Comparison of ENCODE assay signal across 26 mouse cellular contexts in the genomic region with DNA sequence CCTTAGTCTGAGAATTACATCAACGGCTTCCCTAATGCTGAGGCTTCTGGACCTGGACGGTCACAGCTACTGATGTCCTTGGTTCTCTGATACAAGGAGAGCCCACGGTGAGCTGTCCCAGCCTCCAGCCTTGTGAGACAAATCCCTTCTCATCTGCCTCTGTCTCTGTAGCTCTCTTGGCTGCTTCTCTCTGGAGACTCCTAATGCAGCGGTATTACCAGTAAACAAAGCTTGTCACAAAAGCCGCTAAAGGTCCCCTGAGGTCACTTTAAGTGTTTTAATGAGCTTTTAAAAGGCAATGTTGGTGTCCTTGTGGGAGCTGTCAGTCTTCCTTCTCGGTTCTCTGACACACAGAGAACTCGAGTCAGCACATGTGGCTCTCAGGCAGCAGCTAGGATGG. TPM values are rescaled to one million over a fixed set of nuclear protein-coding genes. Genes with fewer than 3 reads are reported as not detected.
DNase-seq lines count a peak whose midpoint lies in the region; ATAC-seq and TF ChIP-seq lines count a peak whose summit lies in the region.
"Had no signal": no experiment of that assay in that cellular context is flagged by ENCODE, and none has a peak within 500 bp of the region (broad histone marks: within the 10 kb centered on the region; RNA-seq: fewer than 3 reads in every experiment).

No protein-coding gene starts in this region.

- no peaks in the 10 kb centered on the region for H3K4me1 ChIP-seq in hindbrain, embryonic 11.5 days (replicated peaks; ENCODE audit: control insufficient read depth, insufficient read depth, low read length)
- H3K4me1 ChIP-seq in hindbrain, embryonic 12.5 days = no peaks in the 10 kb centered on the region
- H3K4me1 ChIP-seq: embryonic facial prominence, embryonic 12.5 days; heart, embryonic 15.5 days; neural tube, embryonic 12.5 days had no signal

- DNase-seq in adrenal gland, postnatal 14 days = peak; percentile 21
- DNase-seq in adrenal gland, postnatal 4 days (ENCODE audit: low spot score in 2 of 2) = no peak
- DNase-seq in hindbrain, embryonic 11.5 days (ENCODE audit: low spot score) = peak; percentile 7
- peak; percentile 37 for DNase-seq in brain, embryonic 14.5 days (ENCODE audit: low read depth)
- DNase-seq in mesoderm, embryonic 11.5 days (ENCODE audit: low read depth, low spot score) = peak; percentile 24
- no peak for DNase-seq in kidney, postnatal 14 days
- DNase-seq: cerebellum, adult 11 months; cerebellum, adult 9-11 months; forebrain, postnatal 0 days; gastrocnemius, postnatal 10 days; kidney, adult 18-20 months; kidney, postnatal 4 days; left cerebral cortex, postnatal 4 days; liver, postnatal 0 days; lung, postnatal 36 days; right cerebral cortex, postnatal 25 days; thymus, postnatal 14 days had no signal

- no peak overlapping the region for H3K9ac ChIP-seq in hindbrain, embryonic 11.5 days (ENCODE audit: low read depth, low read length)
- no peak overlapping the region for H3K9ac ChIP-seq in hindbrain, embryonic 12.5 days
- H3K9ac ChIP-seq: embryonic facial prominence, embryonic 12.5 days; forebrain, postnatal 0 days; heart, embryonic 15.5 days; hindbrain, embryonic 13.5 days; liver, embryonic 12.5 days; liver, postnatal 0 days; midbrain, embryonic 13.5 days; neural tube, embryonic 12.5 days had no signal

- no peak for TF ChIP-seq POLR2A in brain, embryonic 14.5 days (IDR thresholded peaks at IDR 0.05; ENCODE audit: borderline replicate concordance, extremely low read depth, insufficient read depth, insufficient read length, poor library complexity, severe bottlenecking)

- no peak overlapping the region for H3K27ac ChIP-seq in hindbrain, embryonic 11.5 days (ENCODE audit: low read depth, low read length)
- no peak overlapping the region for H3K27ac ChIP-seq in hindbrain, embryonic 12.5 days
- H3K27ac ChIP-seq: embryonic facial prominence, embryonic 12.5 days; heart, embryonic 15.5 days; hindbrain, embryonic 13.5 days; liver, embryonic 12.5 days; midbrain, embryonic 13.5 days; neural tube, embryonic 12.5 days had no signal

- no peaks in the 10 kb centered on the region for H3K36me3 ChIP-seq in hindbrain, embryonic 11.5 days (ENCODE audit: control insufficient read depth, insufficient read depth, low read length)
- no peaks in the 10 kb centered on the region for H3K36me3 ChIP-seq in hindbrain, embryonic 12.5 days
- H3K36me3 ChIP-seq: embryonic facial prominence, embryonic 12.5 days; heart, embryonic 15.5 days; hindbrain, embryonic 13.5 days; liver, embryonic 12.5 days; midbrain, embryonic 13.5 days; neural tube, embryonic 12.5 days had no signal

- no peak for TF ChIP-seq CTCF in brain, embryonic 14.5 days (IDR thresholded peaks at IDR 0.05; ENCODE audit: borderline replicate concordance, extremely low read depth, insufficient read depth, insufficient read length)

- H3K4me3 ChIP-seq in hindbrain, embryonic 11.5 days (ENCODE audit: low read depth, low read length) = no peak overlapping the region
- no peak overlapping the region for H3K4me3 ChIP-seq in hindbrain, embryonic 12.5 days
- H3K4me3 ChIP-seq: embryonic facial prominence, embryonic 12.5 days; heart, embryonic 15.5 days; hindbrain, embryonic 13.5 days; liver, embryonic 12.5 days; midbrain, embryonic 13.5 days; neural tube, embryonic 12.5 days had no signal

- WGBS in hindbrain, embryonic 11.5 days = 20% methylated on average over 7 of the region's 7 CpGs
- WGBS in hindbrain, embryonic 12.5 days = 17% methylated on average over 7 of the region's 7 CpGs

- no peaks in the 10 kb centered on the region for H3K9me3 ChIP-seq in hindbrain, embryonic 11.5 days (ENCODE audit: control insufficient read depth, low read length)
- H3K9me3 ChIP-seq in hindbrain, embryonic 12.5 days (replicated peaks) = 0 out of 2 replicates have a peak, but pooled peaks cover 3% of the 10 kb centered on the region
- H3K9me3 ChIP-seq: embryonic facial prominence, embryonic 12.5 days; heart, embryonic 15.5 days; hindbrain, embryonic 13.5 days had no signal

- no peak for ATAC-seq in hindbrain, embryonic 11.5 days (ENCODE audit: low FRiP score)
- ATAC-seq in hindbrain, embryonic 12.5 days (ENCODE audit: low FRiP score) = no peak
- no peak for ATAC-seq in CD4-positive, CD25-positive, alpha-beta regulatory T cell, adult 4 months
- ATAC-seq: forebrain, postnatal 0 days; liver, postnatal 0 days; midbrain, embryonic 13.5 days; Patski had no signal

- H3K4me2 ChIP-seq in hindbrain, embryonic 11.5 days (replicated peaks; ENCODE audit: low read depth, low read length) = no peak overlapping the region
- H3K4me2 ChIP-seq in hindbrain, embryonic 12.5 days (replicated peaks) = no peak overlapping the region
- H3K4me2 ChIP-seq: embryonic facial prominence, embryonic 12.5 days; heart, embryonic 15.5 days; hindbrain, embryonic 13.5 days; liver, embryonic 12.5 days; midbrain, embryonic 13.5 days; neural tube, embryonic 12.5 days had no signal

- no peaks in the 10 kb centered on the region for H3K27me3 ChIP-seq in hindbrain, embryonic 11.5 days (ENCODE audit: control insufficient read depth, insufficient read depth, low read length)
- no peaks in the 10 kb centered on the region for H3K27me3 ChIP-seq in hindbrain, embryonic 12.5 days
- H3K27me3 ChIP-seq: embryonic facial prominence, embryonic 12.5 days; heart, embryonic 15.5 days; hindbrain, embryonic 13.5 days; liver, embryonic 12.5 days; midbrain, embryonic 13.5 days; neural tube, embryonic 12.5 days; Patski had no signal

RNA-seq across cellular contexts. Expression of a gene that starts 56.4 kb away (rescaled TPM):
- total RNA-seq in adrenal gland, postnatal 14 days (2021) = 23.4 and 24.5 TPM in 2 replicates
- 10 to 100 TPM; 32.4 to 44.6 TPM for total RNA-seq in adrenal gland, postnatal 4 days (2021)
- 9.3 and 9.4 TPM in 2 replicates for polyA plus RNA-seq in hindbrain, embryonic 11.5 days (2014; fragmentation: Nextera tagmentation; extraction: Ambion mirVana)
- polyA plus RNA-seq in hindbrain, embryonic 12.5 days (2016; fragmentation: Nextera tagmentation; extraction: Ambion mirVana) = 11.9 and 13.6 TPM in 2 replicates
- polyA plus RNA-seq in brain, embryonic 14.5 days (2012; rRNA removed) = 5.7 and 8.0 TPM in 2 replicates
- polyA plus RNA-seq in CD4-positive, CD25-positive, alpha-beta regulatory T cell, adult 4 months (2017; shearing (Covaris generic)) = under 1 TPM in 1 of 2 experiments, not detected in 1; 0.66 TPM

Comparison
In these comparisons a context has a peak if more than half of its experiments do, and no peak if none do; other contexts are left out.
1. DNase-seq: peak in adrenal gland, postnatal 14 days (single experiment), hindbrain, embryonic 11.5 days (single experiment), brain, embryonic 14.5 days (single experiment) and mesoderm, embryonic 11.5 days (single experiment); none in adrenal gland, postnatal 4 days (0 of 2) and kidney, postnatal 14 days (single experiment).